Mouse (Mus musculus) limb, embryonic 11.5 days (tissue): ENCODE data around the gene Nxpe4. TPM values are rescaled to one million over a fixed set of nuclear protein-coding genes. Genes with fewer than 3 reads are reported as not detected.

ENCODE experiments used
- ATAC-seq: fragments of 200-750 bp; cut with Nextera tagmentation; 2 replicates; pipeline ENCODE4 v1.8.0; 2017; ENCODE audit warnings: low read depth; ENCODE audit not compliant: insufficient number of reproducible peaks, low FRiP score, low TSS enrichment
- DNase-seq: peaks from one replicate; pipeline ENCODE4 v3.0.0-alpha.2; 2015; ENCODE audit warnings: low spot score
- H3K27ac ChIP-seq: fragments of 300-500 bp; sonication (generic); replicated peaks from 2 replicates; pipeline ENCODE4 v1.5.1; 2014; ENCODE audit warnings: low read depth, mild to moderate bottlenecking, low read length
- H3K27me3 ChIP-seq: fragments of 300-500 bp; sonication (generic); 2 replicates; pipeline ENCODE4 v1.6.1; 2014; ENCODE audit warnings: mild to moderate bottlenecking, low read length, mixed read lengths; ENCODE audit not compliant: control insufficient read depth, insufficient read depth
- H3K36me3 ChIP-seq: fragments of 300-500 bp; sonication (generic); 2 replicates; pipeline ENCODE4 v1.6.1; 2014; ENCODE audit warnings: mild to moderate bottlenecking, low read length, moderate library complexity, mixed read lengths; ENCODE audit not compliant: control insufficient read depth, insufficient read depth
- H3K4me1 ChIP-seq: fragments of 300-500 bp; sonication (generic); 2 replicates; pipeline ENCODE4 v1.6.1; 2014; ENCODE audit warnings: low read length, mixed read lengths; ENCODE audit not compliant: control insufficient read depth, insufficient read depth
- H3K4me2 ChIP-seq: fragments of 300-500 bp; sonication (generic); 2 replicates; pipeline ENCODE4 v1.6.1; 2014; ENCODE audit warnings: low read depth, mild to moderate bottlenecking, moderate library complexity; ENCODE audit not compliant: severe bottlenecking
- H3K4me3 ChIP-seq: fragments of 300-500 bp; sonication (generic); 2 replicates; pipeline ENCODE4 v1.5.1; 2014; ENCODE audit warnings: low read depth, low read length
- H3K9ac ChIP-seq: fragments of 300-500 bp; sonication (generic); 2 replicates; pipeline ENCODE4 v1.6.1; 2014; ENCODE audit warnings: mild to moderate bottlenecking, low read length
- H3K9me3 ChIP-seq: fragments of 300-500 bp; sonication (generic); 2 replicates; pipeline ENCODE4 v1.6.1; 2016; ENCODE audit warnings: low read length; ENCODE audit not compliant: control insufficient read depth
- WGBS: fragments of 180-500 bp; shearing (Covaris S2); extraction: QIAGEN DNeasy Blood & Tissue Kit; methylation state at CpG from one replicate; pipeline ENCODE4 v1.1.7; 2014; 5-methylcytosine and 5-hydroxymethylcytosine counted together
- polyA plus RNA-seq: library from polyadenylated mRNA; unstranded; fragments of >200 nt; fragmentation: Nextera tagmentation; extraction: Ambion mirVana; gene quantifications from 2 replicates; pipeline ENCODE4 v1.2.1, GENCODE M21; 2014

Nxpe4 gene
- polyA plus RNA-seq, 1 experiment from 2014 or later: 7.0 TPM

- H3K36me3 ChIP-seq: no peaks in the 10 kb centered on the region
- no peaks in the 10 kb centered on the region for H3K4me1 ChIP-seq
- no peak overlapping the region for H3K27ac ChIP-seq
- ATAC-seq: no peak
- H3K4me2 ChIP-seq: no peak overlapping the region
- 79% methylated on average over 2 of the region's 2 CpGs for WGBS
- H3K4me3 ChIP-seq: no peak overlapping the region
- H3K27me3 ChIP-seq: no peaks in the 10 kb centered on the region
- no peak overlapping the region for H3K9ac ChIP-seq
- no peaks in the 10 kb centered on the region for H3K9me3 ChIP-seq
- DNase-seq: no peak
Observed at GRCm38 (mm10) chr9:48421029-48421428, 259.2 kb downstream of the Nxpe4 start.

DNA sequence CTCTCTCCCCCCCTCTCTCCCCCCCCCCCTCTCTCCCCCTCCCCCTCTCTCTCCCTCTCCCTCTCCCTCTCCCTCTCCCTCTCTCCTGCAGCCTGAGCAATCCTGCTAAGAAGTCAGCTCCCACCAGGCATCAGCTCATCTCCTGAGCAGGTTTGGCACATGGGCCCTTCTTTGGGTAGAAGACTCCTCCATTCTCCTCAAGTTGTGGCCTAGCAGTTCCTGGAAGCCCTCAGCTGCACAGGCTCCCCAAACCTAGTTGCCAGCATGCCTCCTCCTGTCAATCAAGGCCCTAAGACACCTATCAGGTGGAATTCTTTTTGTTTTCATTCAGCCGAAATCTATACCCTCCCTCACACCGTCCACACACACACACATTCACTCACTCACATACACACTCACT, 259.7 kb downstream of the Nxpe4 start:
- ATAC-seq (no peak), DNase-seq (no peak)
- no peak overlapping the region for H3K9ac ChIP-seq
- 90% methylated on average over 2 of the region's 2 CpGs for WGBS
- no peak overlapping the region for H3K4me3 ChIP-seq
- no peaks in the 10 kb centered on the region for H3K4me1 ChIP-seq
- H3K27ac ChIP-seq: no peak overlapping the region
- H3K9me3 ChIP-seq: no peaks in the 10 kb centered on the region
- H3K4me2 ChIP-seq: no peak overlapping the region
- no peaks in the 10 kb centered on the region for H3K36me3 ChIP-seq
- no peaks in the 10 kb centered on the region for H3K27me3 ChIP-seq

- no peak overlapping the region for H3K9ac ChIP-seq
- H3K27me3 ChIP-seq: no peaks in the 10 kb centered on the region
- no peaks in the 10 kb centered on the region for H3K4me1 ChIP-seq
- WGBS: 84% methylated on average over 8 of the region's 8 CpGs
- H3K4me2 ChIP-seq: no peak overlapping the region
- no peak overlapping the region for H3K27ac ChIP-seq
- ATAC-seq (no peak), DNase-seq (no peak)
- no peaks in the 10 kb centered on the region for H3K36me3 ChIP-seq
- no peaks in the 10 kb centered on the region for H3K9me3 ChIP-seq
- H3K4me3 ChIP-seq: no peak overlapping the region
Observed at GRCm38 (mm10) chr9:48422382-48422781, 260.6 kb downstream of the Nxpe4 start.

DNA sequence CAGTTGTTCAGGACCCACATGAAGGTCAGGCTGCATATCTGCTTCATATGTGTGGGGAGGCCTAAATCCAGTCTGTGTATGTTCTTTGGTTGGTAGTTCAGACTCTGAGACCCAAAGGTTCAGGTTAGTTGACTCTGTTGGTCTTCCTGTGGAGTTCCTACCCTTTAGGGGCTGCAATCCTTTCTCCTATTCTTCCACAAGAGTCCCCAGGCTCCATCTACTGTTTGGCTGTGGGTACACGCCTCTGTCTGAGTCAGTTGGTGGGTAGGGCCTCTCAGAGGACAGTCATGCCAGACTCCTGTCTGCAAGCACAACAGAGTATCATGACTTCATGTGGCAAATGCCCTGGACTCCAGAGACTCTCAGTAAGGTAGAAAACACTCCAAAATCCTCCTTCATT, 261.4 kb downstream of the Nxpe4 start:
- H3K27ac ChIP-seq: no peak overlapping the region
- WGBS: 52% methylated on average over 1 of the region's 1 CpGs
- H3K27me3 ChIP-seq: no peaks in the 10 kb centered on the region
- no peak overlapping the region for H3K4me3 ChIP-seq
- H3K9me3 ChIP-seq: no peaks in the 10 kb centered on the region
- H3K4me1 ChIP-seq: no peaks in the 10 kb centered on the region
- ATAC-seq (no peak), DNase-seq (no peak)
- no peaks in the 10 kb centered on the region for H3K36me3 ChIP-seq
- H3K9ac ChIP-seq: no peak overlapping the region
- H3K4me2 ChIP-seq: no peak overlapping the region

GRCm38 (mm10) chr9:48427176-48427575, 265.4 kb downstream of the Nxpe4 start:
- ATAC-seq (no peak), DNase-seq (no peak)
- no peak overlapping the region for H3K27ac ChIP-seq
- H3K9ac ChIP-seq: no peak overlapping the region
- H3K4me1 ChIP-seq: no peaks in the 10 kb centered on the region
- no peaks in the 10 kb centered on the region for H3K9me3 ChIP-seq
- 89% methylated on average over 7 of the region's 7 CpGs for WGBS
- H3K4me3 ChIP-seq: no peak overlapping the region
- no peaks in the 10 kb centered on the region for H3K27me3 ChIP-seq
- H3K36me3 ChIP-seq: no peaks in the 10 kb centered on the region
- H3K4me2 ChIP-seq: no peak overlapping the region

DNA sequence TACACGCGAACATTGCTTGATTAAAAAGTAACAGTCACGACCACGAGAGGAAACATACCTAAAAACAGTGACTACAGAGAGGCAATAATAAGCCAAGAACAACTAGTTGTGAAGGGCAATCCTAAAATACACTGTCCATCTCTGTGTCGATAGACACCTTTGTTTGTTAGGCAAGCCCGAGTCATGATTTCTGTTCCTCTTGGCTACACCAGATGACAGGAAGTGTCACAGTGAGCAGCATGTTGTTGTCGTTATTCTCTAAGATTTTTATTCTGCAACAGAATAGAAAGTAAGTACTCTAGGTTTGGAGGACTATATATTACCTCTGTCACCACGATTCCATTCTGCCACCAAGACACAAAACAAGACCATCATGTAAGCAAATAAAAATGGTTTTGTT, 270.6 kb downstream of the Nxpe4 start:
- 79% methylated on average over 8 of the region's 8 CpGs for WGBS
- no peak overlapping the region for H3K4me3 ChIP-seq
- H3K36me3 ChIP-seq: no peaks in the 10 kb centered on the region
- no peak overlapping the region for H3K27ac ChIP-seq
- ATAC-seq (no peak), DNase-seq (no peak)
- H3K4me1 ChIP-seq: no peaks in the 10 kb centered on the region
- H3K9me3 ChIP-seq: no peaks in the 10 kb centered on the region
- no peak overlapping the region for H3K9ac ChIP-seq
- H3K27me3 ChIP-seq: no peaks in the 10 kb centered on the region
- H3K4me2 ChIP-seq: no peak overlapping the region

GRCm38 (mm10) chr9:48443873-48444272, 282.1 kb downstream of the Nxpe4 start:
- Histone ChIP-seq H3K36me3 (no peaks in the 10 kb centered on the region), H3K4me1 (no peaks in the 10 kb centered on the region), H3K4me3 (no peak overlapping the region), H3K9ac (no peak overlapping the region), H3K27me3 (no peaks in the 10 kb centered on the region), H3K4me2 (no peak overlapping the region), H3K9me3 (no peaks in the 10 kb centered on the region), H3K27ac (no peak overlapping the region)
- 81% methylated on average over 1 of the region's 1 CpGs for WGBS
- DNase-seq: no peak
- ATAC-seq: no peak

DNA sequence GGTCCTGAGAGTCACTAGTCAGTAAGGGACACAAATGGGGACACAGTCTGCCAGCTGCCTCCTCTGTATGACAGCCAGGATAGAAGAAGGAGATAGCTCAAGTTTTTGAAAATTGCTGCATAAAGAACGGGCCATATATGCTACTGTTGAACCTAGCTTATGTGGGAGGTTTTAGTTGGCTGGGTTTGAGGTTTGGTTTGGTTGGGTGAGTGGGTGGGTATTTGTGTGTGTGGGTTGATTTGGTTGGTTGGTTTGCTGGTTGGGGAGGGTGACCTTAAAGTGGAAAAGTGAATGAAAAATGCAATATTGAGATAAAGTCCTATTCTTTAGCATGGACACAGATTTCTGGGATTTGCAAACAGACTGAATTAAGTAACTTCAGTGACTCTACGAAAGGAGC, 283.0 kb downstream of the Nxpe4 start:
- WGBS: 82% methylated on average over 2 of the region's 2 CpGs
- no peak for ATAC-seq
- H3K4me1 ChIP-seq: no peaks in the 10 kb centered on the region
- H3K27me3 ChIP-seq: no peaks in the 10 kb centered on the region
- no peak overlapping the region for H3K27ac ChIP-seq
- H3K9ac ChIP-seq: no peak overlapping the region
- H3K4me3 ChIP-seq: no peak overlapping the region
- no peak overlapping the region for H3K4me2 ChIP-seq
- H3K36me3 ChIP-seq: no peaks in the 10 kb centered on the region
- H3K9me3 ChIP-seq: no peaks in the 10 kb centered on the region
- no peak for DNase-seq

- Histone ChIP-seq H3K27ac (no peak overlapping the region), H3K9me3 (no peaks in the 10 kb centered on the region), H3K9ac (no peak overlapping the region), H3K27me3 (no peaks in the 10 kb centered on the region), H3K36me3 (no peaks in the 10 kb centered on the region), H3K4me3 (no peak overlapping the region), H3K4me1 (no peaks in the 10 kb centered on the region; the same call in 1 of the 2 replicates), H3K4me2 (no peak overlapping the region)
- WGBS: 37% methylated on average over 5 of the region's 5 CpGs
- DNase-seq (no peak), ATAC-seq (no peak)
Observed at GRCm38 (mm10) chr9:48447783-48448209, 286.0 kb downstream of the Nxpe4 start.
